Mouse (Mus musculus) CH12.LX (cell line): ENCODE results near the gene Zfp839. TPM values are rescaled to one million over a fixed set of nuclear protein-coding genes. Genes with fewer than 3 reads are reported as not detected.

Experiments
- DNase-seq: peaks from one replicate; pipeline ENCODE4 v3.0.0-alpha.2; 2013; ENCODE audit errors: extremely low read depth
- H3K27ac ChIP-seq: 2 replicates; pipeline ENCODE4 v1.5.1; 2012; ENCODE audit warnings: low read depth, mild to moderate bottlenecking, control low read depth, moderate library complexity; ENCODE audit not compliant: insufficient read depth
- H3K27me3 ChIP-seq: replicated peaks from 2 replicates; pipeline ENCODE3; 2012; ENCODE audit warnings: inconsistent platforms
- H3K36me3 ChIP-seq, 2 experiments: replicated peaks in 1 of 2; 2 replicates each; pipeline versions ENCODE3 to v1.6.1; 2012; ENCODE audit warnings: inconsistent platforms in 1 of 2, low read length in 1 of 2, mild to moderate bottlenecking in 1 of 2, mixed read lengths in 1 of 2, moderate library complexity in 1 of 2; ENCODE audit not compliant: control insufficient read depth in 1 of 2, insufficient read depth in 1 of 2
- H3K4me1 ChIP-seq, 2 experiments: 2 replicates each; pipeline ENCODE4 v1.6.1; 2012; ENCODE audit warnings: inconsistent platforms in 1 of 2, moderate library complexity in 1 of 2; ENCODE audit not compliant: insufficient read depth in 2 of 2, control insufficient read depth in 1 of 2
- H3K4me2 ChIP-seq: 2 replicates; pipeline ENCODE4 v1.6.1; 2012; ENCODE audit warnings: low read depth, mild to moderate bottlenecking, control low read depth; ENCODE audit not compliant: poor library complexity, insufficient read depth, severe bottlenecking
- H3K4me3 ChIP-seq, 3 experiments: fragments of 150-350 bp in 1 of 3; sonication (generic) in 1 of 3; replicated peaks in 1 of 3; 2 replicates each; pipeline versions ENCODE3 to v1.5.1; 2011 to 2012; ENCODE audit warnings: low read depth in 2 of 3, low read length in 2 of 3, mild to moderate bottlenecking in 2 of 3, moderate library complexity in 2 of 3, control low read depth in 1 of 3, improper control_type of control experiment in 1 of 3, inconsistent platforms in 1 of 3, mixed read lengths in 1 of 3; ENCODE audit not compliant: poor library complexity in 1 of 3
- H3K79me2 ChIP-seq: replicated peaks from 2 replicates; pipeline ENCODE4 v1.6.1; 2012; ENCODE audit warnings: mild to moderate bottlenecking, moderate library complexity; ENCODE audit not compliant: control insufficient read depth, poor library complexity, insufficient read depth, severe bottlenecking; ENCODE audit errors: extremely low read depth
- H3K9ac ChIP-seq: 2 replicates; pipeline ENCODE4 v1.6.1; 2012; ENCODE audit warnings: low read depth, mild to moderate bottlenecking, control low read depth, moderate library complexity; ENCODE audit not compliant: insufficient read depth
- H3K9me3 ChIP-seq: replicated peaks from 2 replicates; pipeline ENCODE3; 2012; ENCODE audit warnings: low read length, inconsistent platforms, mixed read lengths
- BHLHE40 ChIP-seq: IDR thresholded peaks from 2 replicates; pipeline ENCODE4 v1.6.1; 2011; ENCODE audit warnings: mild to moderate bottlenecking, low read depth, low read length, improper control_type of control experiment
- CTCF ChIP-seq, 2 experiments: IDR thresholded peaks in 1 of 2; conservative IDR thresholded peaks in 1 of 2; 2 replicates each; pipeline ENCODE4 v1.5.1; 2011 to 2012; ENCODE audit warnings: low read depth in 2 of 2, low read length in 2 of 2, improper control_type of control experiment in 1 of 2, inconsistent platforms in 1 of 2, mild to moderate bottlenecking in 1 of 2, moderate library complexity in 1 of 2
- EP300 ChIP-seq: IDR thresholded peaks from 2 replicates; pipeline ENCODE4 v1.6.1; 2011; ENCODE audit warnings: low read length, improper control_type of control experiment
- ETS1 ChIP-seq: conservative IDR thresholded peaks from 2 replicates; pipeline ENCODE4 v1.6.1; 2012; ENCODE audit warnings: low read depth, mild to moderate bottlenecking, inconsistent platforms, low read length, improper control_type of control experiment, moderate library complexity
- MAX ChIP-seq: IDR thresholded peaks from 2 replicates; pipeline ENCODE4 v1.6.1; 2011; ENCODE audit warnings: low read length, improper control_type of control experiment
- MAZ ChIP-seq: IDR thresholded peaks from 2 replicates; pipeline ENCODE4 v1.6.1; 2012; ENCODE audit warnings: low read depth, mild to moderate bottlenecking, inconsistent platforms, low read length, improper control_type of control experiment, moderate library complexity
- MYC ChIP-seq: IDR thresholded peaks from 2 replicates; pipeline ENCODE4 v1.6.1; 2011; ENCODE audit warnings: low read depth, mild to moderate bottlenecking, improper control_type of control experiment, low read length
- NRF1 ChIP-seq: IDR thresholded peaks from 2 replicates; pipeline ENCODE4 v1.6.1; 2014; ENCODE audit warnings: low read depth, mild to moderate bottlenecking, inconsistent platforms, low read length, improper control_type of control experiment, moderate library complexity
- RAD21 ChIP-seq: IDR thresholded peaks from 2 replicates; pipeline ENCODE4 v1.6.1; 2011; ENCODE audit warnings: low read depth, mild to moderate bottlenecking, low read length, improper control_type of control experiment, moderate library complexity
- SIN3A ChIP-seq: IDR thresholded peaks from 2 replicates; pipeline ENCODE4 v1.6.1; 2012; ENCODE audit warnings: low read length, improper control_type of control experiment, inconsistent platforms
- UBTF ChIP-seq: IDR thresholded peaks from 2 replicates; pipeline ENCODE4 v1.6.1; 2012; ENCODE audit warnings: low read depth, mild to moderate bottlenecking, inconsistent platforms, low read length, improper control_type of control experiment, moderate library complexity
- ZC3H11A ChIP-seq: IDR thresholded peaks from 2 replicates; pipeline ENCODE4 v1.6.1; 2012; ENCODE audit warnings: low read depth, mild to moderate bottlenecking, inconsistent platforms, low read length, improper control_type of control experiment
- ZMIZ1 ChIP-seq: IDR thresholded peaks from 2 replicates; pipeline ENCODE4 v1.6.1; 2012; ENCODE audit warnings: low read depth, mild to moderate bottlenecking, inconsistent platforms, low read length, improper control_type of control experiment
- dilution Hi-C: fragments of 300-500 bp; cut with MboI; formaldehyde crosslinking; loops from 2 replicates; pipeline ENCODE4 v1.14.3; 2020; ENCODE audit warnings: low sequenced_read_pairs; ENCODE audit not compliant: extremely low pct_unique_long_range_greater_than_20kb, extremely low pct_ligation_motif_present
- in situ Hi-C: fragments of 300-500 bp; cut with MboI; formaldehyde crosslinking; loops from 3 replicates; pipeline ENCODE4 v1.14.3; 2019; ENCODE audit warnings: low sequenced_read_pairs, low pct_ligation_motif_present, low pct_unique_long_range_greater_than_20kb, mixed read lengths
- polyA plus RNA-seq: library from polyadenylated mRNA; unstranded; fragments of >175 nt; gene quantifications from 2 replicates; pipeline ENCODE4 v1.2.1, GENCODE M21; 2012; ENCODE audit warnings: low read depth; ENCODE audit not compliant: insufficient read length
- total RNA-seq, 2 experiments: library from RNA; depleted of rRNA; stranded (reverse); fragments of 300-350 nt in 1 of 2; fragments of >200 nt in 1 of 2; gene quantifications; 2 replicates each; pipeline ENCODE4 v1.2.3; 2012 to 2014

The Zfp839 gene
- total and polyA plus RNA-seq, 3 experiments = 3.7 to 9.2 (median 7.8) TPM

- TF ChIP-seq ETS1 (no peak), NRF1 (no peak), ZC3H11A (peak; percentile 32), BHLHE40 (peak; percentile 27; the same call in 1 of the 2 replicates)
Measured at GRCm38 (mm10) chr12:110843194-110844048, 6.6 kb upstream of the Zfp839 start (continued).

GRCm38 (mm10) chr12:110844227-110845130 lies 5.6 kb upstream of the Zfp839 start:
- H3K9ac ChIP-seq = peak overlapping the region; percentile 66
- no peaks in the 10 kb centered on the region for H3K9me3 ChIP-seq
- H3K79me2 ChIP-seq = no peaks in the 10 kb centered on the region
- H3K36me3 ChIP-seq = no peaks in the 10 kb centered on the region
- H3K4me3 ChIP-seq = peak overlapping the region; percentile 61 to 68 (median 64)
- H3K4me2 ChIP-seq = peak overlapping the region; percentile 82
- dilution Hi-C loops = no loop called here
- peak overlapping the region; percentile 40 for H3K27ac ChIP-seq
- DNase-seq = no peak
- peaks cover 7% of the 10 kb centered on the region for H3K27me3 ChIP-seq
- H3K4me1 ChIP-seq = peaks cover 3 to 32% of the 10 kb centered on the region in 2 experiments; a peak in 2 of 4 replicates
- in situ Hi-C loops = loop anchor here (5.0 to 10.0 kb wide), 3 partner anchors 110 to 427 kb away; partner anchors contain the start of gene Wdr20
- TF ChIP-seq SIN3A (peak; percentile 67; the same call in 1 of the 2 replicates), UBTF (0 out of 2 replicates have a peak, but pooled peaks have one; percentile 54), RAD21 (no peak), MYC (peak; percentile 39; the same call in 1 of the 2 replicates), CTCF (conservative IDR thresholded peaks at IDR 0.05 in 1 of 2, IDR thresholded peaks at IDR 0.05 in 1 of 2; ENCODE audit: low read depth in 2 of 2, low read length in 2 of 2) (peak in 1 of 2 experiments; percentile 17; a peak in 1 of 4 replicates), ZMIZ1 (0 out of 2 replicates have a peak, but pooled peaks have one; percentile 30), MAX (peak; percentile 65), MAZ (peak; percentile 23; the same call in 1 of the 2 replicates), ETS1 (0 out of 2 replicates have a peak, but pooled peaks have one; percentile 17), EP300 (no peak)
